Mouse (Mus musculus): ENCODE measurements around the gene Htr1b. TPM values are rescaled to one million over a fixed set of nuclear protein-coding genes. Genes with fewer than 3 reads are reported as not detected.

The Htr1b gene
- total and polyA plus RNA-seq, 3 experiments: 0.05 TPM; not detected in 2

DNA sequence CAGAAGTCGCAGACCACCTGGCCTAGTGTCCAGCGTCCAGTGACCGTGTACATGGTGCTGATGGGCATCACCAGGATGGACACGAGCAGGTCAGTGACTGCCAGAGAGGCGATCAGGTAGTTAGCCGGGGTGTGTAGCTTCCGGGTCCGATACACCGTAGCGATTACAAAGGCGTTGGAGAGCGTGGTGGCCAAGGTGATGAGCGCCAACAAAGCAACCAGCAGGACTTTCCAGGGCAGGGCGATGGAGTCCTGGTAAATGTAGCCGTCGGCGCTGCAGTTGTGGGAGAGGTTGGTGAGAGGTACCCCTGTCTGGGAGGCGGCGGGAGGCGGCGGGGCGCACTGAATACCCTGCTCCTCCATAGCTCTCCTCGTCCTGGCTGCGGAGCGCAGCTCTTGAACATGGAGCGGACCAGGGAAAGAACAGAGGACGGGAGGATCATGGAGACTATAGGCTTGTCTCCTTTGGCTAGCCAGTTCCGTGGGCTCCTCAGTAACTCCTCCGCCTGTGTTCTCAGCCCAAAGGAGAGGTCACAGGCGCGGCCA is 1.4 kb downstream of the Htr1b start:
- peaks cover 23% of the 10 kb centered on the region for H3K27me3 ChIP-seq (ENCODE audit: insufficient read depth, low read length)
- DNase-seq (ENCODE audit: low spot score) (no peak), ATAC-seq (ENCODE audit: extremely low read depth, insufficient number of reproducible peaks, low FRiP score, poor library complexity, severe bottlenecking) (no peak)
- peak overlapping the region; percentile 14 for H3K4me3 ChIP-seq (ENCODE audit: low read depth, low read length)
- TF ChIP-seq GATA2 (IDR thresholded peaks at IDR 0.05; ENCODE audit: borderline replicate concordance, low read depth, low read length): no peak
- TF ChIP-seq GATA1 (IDR thresholded peaks at IDR 0.05; ENCODE audit: borderline replicate concordance, low read length): no peak
- TF ChIP-seq POLR2AphosphoS5 (IDR thresholded peaks at IDR 0.05; ENCODE audit: insufficient replicate concordance, low read depth, low read length): no peak
- no peak for TF ChIP-seq TAL1 (conservative IDR thresholded peaks at IDR 0.05; ENCODE audit: low read depth, low read length)
- no peak for TF ChIP-seq CTCF (IDR thresholded peaks at IDR 0.05; ENCODE audit: low read depth, low read length)
- H3K9me3 ChIP-seq (replicated peaks): peaks cover 11% of the 10 kb centered on the region
- no peaks in the 10 kb centered on the region for H3K36me3 ChIP-seq (replicated peaks)
- no peaks in the 10 kb centered on the region for H3K4me1 ChIP-seq (ENCODE audit: insufficient read depth, low read depth, low read length)

DNA sequence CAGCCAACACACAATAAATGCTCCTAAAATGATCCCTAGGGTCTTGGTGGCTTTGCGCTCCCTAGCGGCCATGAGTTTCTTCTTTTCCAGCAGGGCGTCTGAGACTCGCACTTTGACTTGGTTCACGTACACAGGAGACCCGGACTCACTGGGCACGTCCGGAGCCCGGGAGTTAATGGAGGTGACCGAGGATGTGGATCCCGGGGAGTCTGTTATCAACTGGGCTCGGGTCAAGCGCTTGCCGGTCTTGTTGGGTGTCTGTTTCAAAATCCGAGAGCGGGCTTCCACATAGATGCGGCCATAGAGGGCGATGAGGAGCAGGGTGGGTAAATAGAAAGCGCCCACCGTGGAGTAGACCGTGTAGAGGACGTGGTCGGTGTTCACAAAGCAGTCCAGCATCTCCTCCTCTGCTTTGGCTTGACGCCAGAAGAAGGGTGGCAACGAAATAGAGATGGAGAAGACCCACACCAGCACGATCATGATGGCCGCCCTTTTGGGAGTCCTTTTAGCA is 2.0 kb downstream of the Htr1b start:
- Histone ChIP-seq H3K4me3 (ENCODE audit: low read depth, low read length) (no peak overlapping the region), H3K4me1 (ENCODE audit: insufficient read depth, low read depth, low read length) (no peaks in the 10 kb centered on the region), H3K36me3 (replicated peaks) (no peaks in the 10 kb centered on the region), H3K27me3 (ENCODE audit: insufficient read depth, low read length) (peaks cover 23% of the 10 kb centered on the region), H3K9me3 (replicated peaks) (peaks cover 11% of the 10 kb centered on the region)
- DNase-seq (ENCODE audit: low spot score) (no peak), ATAC-seq (ENCODE audit: extremely low read depth, insufficient number of reproducible peaks, low FRiP score, poor library complexity, severe bottlenecking) (no peak)
- TF ChIP-seq CTCF (IDR thresholded peaks at IDR 0.05; ENCODE audit: low read depth, low read length): no peak
- no peak for TF ChIP-seq TAL1 (conservative IDR thresholded peaks at IDR 0.05; ENCODE audit: low read depth, low read length)
- TF ChIP-seq GATA2 (IDR thresholded peaks at IDR 0.05; ENCODE audit: borderline replicate concordance, low read depth, low read length): no peak
- no peak for TF ChIP-seq GATA1 (IDR thresholded peaks at IDR 0.05; ENCODE audit: borderline replicate concordance, low read length)
- TF ChIP-seq POLR2AphosphoS5 (IDR thresholded peaks at IDR 0.05; ENCODE audit: insufficient replicate concordance, low read depth, low read length): no peak

DNA sequence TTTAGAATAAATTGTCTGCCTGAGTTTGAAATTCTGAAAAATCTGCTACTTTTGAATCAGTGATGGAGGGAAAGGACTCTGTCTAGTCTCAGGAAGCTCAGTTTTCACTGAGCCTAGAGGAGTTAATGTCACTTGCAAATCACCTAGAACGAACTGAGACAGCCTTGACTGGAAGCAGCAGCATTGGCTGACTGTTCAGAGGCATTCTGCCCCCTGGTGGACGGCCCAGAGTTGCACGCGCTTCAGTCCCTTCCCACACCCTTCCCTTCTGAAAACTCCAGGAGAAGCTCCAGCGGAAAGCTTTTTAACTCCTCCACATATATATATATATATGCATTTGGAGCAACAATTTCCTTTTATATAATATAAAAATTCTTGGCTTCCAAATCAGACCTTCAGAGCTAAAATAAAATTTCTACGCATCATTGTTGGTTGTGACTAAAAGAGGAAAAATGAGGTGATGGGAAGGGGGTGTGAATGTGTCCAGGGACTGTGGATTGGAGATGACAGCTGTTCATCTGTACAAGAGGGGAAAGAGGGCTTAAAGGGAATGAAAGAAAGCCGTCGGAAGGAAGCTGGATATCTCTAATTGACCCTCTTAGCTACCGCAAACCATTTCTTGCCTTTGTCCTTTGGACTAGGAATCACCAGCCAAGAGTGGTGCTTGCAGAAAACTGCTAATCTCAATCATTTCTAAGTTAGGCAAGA is 6.6 kb downstream of the Htr1b start:
- TF ChIP-seq CTCF (IDR thresholded peaks at IDR 0.05; ENCODE audit: low read depth, low read length): peak; percentile 55
- TF ChIP-seq GATA1 (IDR thresholded peaks at IDR 0.05; ENCODE audit: borderline replicate concordance, low read length): no peak
- ATAC-seq (ENCODE audit: extremely low read depth, insufficient number of reproducible peaks, low FRiP score, poor library complexity, severe bottlenecking) (peak; percentile 75), DNase-seq (ENCODE audit: low spot score) (no peak)
- Histone ChIP-seq H3K27me3 (ENCODE audit: insufficient read depth, low read length) (peaks cover 2% of the 10 kb centered on the region; the same call in 1 of the 2 replicates), H3K9me3 (replicated peaks) (peaks cover 4% of the 10 kb centered on the region), H3K4me1 (ENCODE audit: insufficient read depth, low read depth, low read length) (no peaks in the 10 kb centered on the region), H3K4me3 (ENCODE audit: low read depth, low read length) (no peak overlapping the region), H3K36me3 (replicated peaks) (no peaks in the 10 kb centered on the region)

DNA sequence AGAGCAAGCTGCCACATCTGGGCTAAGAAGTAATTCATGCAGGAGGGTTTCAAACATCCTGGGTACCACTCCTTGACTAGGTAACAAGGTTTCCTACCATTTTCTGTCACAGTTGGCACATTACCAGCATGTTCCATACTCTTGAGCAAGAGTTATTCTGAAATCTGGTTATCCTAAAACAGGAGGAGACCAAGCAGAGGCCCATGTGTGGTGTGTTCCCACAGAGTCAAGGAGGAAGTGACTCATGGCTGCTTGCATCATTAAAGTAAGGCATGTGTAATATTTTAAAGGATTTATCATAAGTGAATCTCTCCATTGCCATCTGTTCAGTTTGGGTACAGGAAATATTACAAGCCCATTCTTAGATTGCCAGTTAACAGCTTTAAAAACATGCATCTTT is 7.7 kb downstream of the Htr1b start:
- Histone ChIP-seq H3K27me3 (ENCODE audit: insufficient read depth, low read length) (no peaks in the 10 kb centered on the region), H3K36me3 (replicated peaks) (no peaks in the 10 kb centered on the region), H3K4me1 (ENCODE audit: insufficient read depth, low read depth, low read length) (no peaks in the 10 kb centered on the region), H3K4me3 (ENCODE audit: low read depth, low read length) (no peak overlapping the region), H3K9me3 (replicated peaks) (no peaks in the 10 kb centered on the region)
- no peak for ATAC-seq (ENCODE audit: extremely low read depth, insufficient number of reproducible peaks, low FRiP score, poor library complexity, severe bottlenecking)
- no peak for DNase-seq (ENCODE audit: low spot score)
- TF ChIP-seq GATA2 (IDR thresholded peaks at IDR 0.05; ENCODE audit: borderline replicate concordance, low read depth, low read length): no peak
- no peak for TF ChIP-seq TAL1 (conservative IDR thresholded peaks at IDR 0.05; ENCODE audit: low read depth, low read length)
- TF ChIP-seq GATA1 (IDR thresholded peaks at IDR 0.05; ENCODE audit: borderline replicate concordance, low read length): no peak
- TF ChIP-seq CTCF (IDR thresholded peaks at IDR 0.05; ENCODE audit: low read depth, low read length): no peak
- no peak for TF ChIP-seq POLR2AphosphoS5 (IDR thresholded peaks at IDR 0.05; ENCODE audit: insufficient replicate concordance, low read depth, low read length)

DNA sequence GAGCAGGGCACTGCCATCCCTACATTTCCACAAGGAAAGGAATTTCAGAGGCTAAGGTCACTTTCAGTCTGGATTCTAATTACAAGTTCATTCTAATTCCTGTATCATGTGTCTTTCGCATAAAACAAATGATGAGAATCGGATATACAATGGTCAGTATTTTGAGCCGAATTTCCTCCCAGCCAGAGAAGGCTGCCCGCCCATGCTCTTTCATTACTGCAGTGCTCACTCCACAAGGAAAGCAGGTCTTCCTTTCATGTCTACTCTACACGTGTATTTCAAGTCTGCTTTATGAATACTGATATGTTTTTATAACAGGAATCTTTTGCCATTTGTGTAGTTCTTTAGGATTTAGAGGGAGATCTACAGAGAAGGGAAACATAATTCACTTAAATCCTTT is 10.8 kb downstream of the Htr1b start:
- Histone ChIP-seq H3K36me3 (replicated peaks) (no peaks in the 10 kb centered on the region), H3K9me3 (replicated peaks) (no peaks in the 10 kb centered on the region), H3K4me3 (ENCODE audit: low read depth, low read length) (no peak overlapping the region), H3K4me1 (ENCODE audit: insufficient read depth, low read depth, low read length) (no peaks in the 10 kb centered on the region), H3K27me3 (ENCODE audit: insufficient read depth, low read length) (no peaks in the 10 kb centered on the region)
- DNase-seq (ENCODE audit: low spot score) (no peak), ATAC-seq (ENCODE audit: extremely low read depth, insufficient number of reproducible peaks, low FRiP score, poor library complexity, severe bottlenecking) (no peak)
- TF ChIP-seq POLR2AphosphoS5 (IDR thresholded peaks at IDR 0.05; ENCODE audit: insufficient replicate concordance, low read depth, low read length): no peak
- TF ChIP-seq GATA2 (IDR thresholded peaks at IDR 0.05; ENCODE audit: borderline replicate concordance, low read depth, low read length): no peak
- no peak for TF ChIP-seq GATA1 (IDR thresholded peaks at IDR 0.05; ENCODE audit: borderline replicate concordance, low read length)
- no peak for TF ChIP-seq TAL1 (conservative IDR thresholded peaks at IDR 0.05; ENCODE audit: low read depth, low read length)
- no peak for TF ChIP-seq CTCF (IDR thresholded peaks at IDR 0.05; ENCODE audit: low read depth, low read length)

DNA sequence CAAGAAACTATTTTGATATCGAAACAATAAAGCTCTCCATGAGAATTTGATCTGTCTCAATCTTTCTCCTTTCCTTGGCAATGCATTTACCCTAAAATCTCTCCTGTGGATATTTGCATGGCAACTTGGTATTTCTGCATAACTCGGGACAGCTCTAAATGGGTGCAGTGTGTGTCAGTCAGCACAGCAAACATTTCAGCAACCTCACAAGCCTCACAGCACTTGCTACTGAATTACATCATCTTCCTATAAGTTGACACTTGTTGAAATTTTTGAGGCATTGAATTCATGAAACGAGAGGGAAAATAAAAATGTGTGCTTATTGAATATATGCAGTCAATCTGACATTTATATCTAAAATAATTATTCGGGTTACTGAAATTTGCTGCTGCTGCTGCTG is 22.6 kb downstream of the Htr1b start:
- ATAC-seq (ENCODE audit: extremely low read depth, insufficient number of reproducible peaks, low FRiP score, poor library complexity, severe bottlenecking): no peak
- no peak overlapping the region for H3K4me3 ChIP-seq (ENCODE audit: low read depth, low read length)
- H3K4me1 ChIP-seq (ENCODE audit: insufficient read depth, low read depth, low read length): no peaks in the 10 kb centered on the region
- no peaks in the 10 kb centered on the region for H3K27me3 ChIP-seq (ENCODE audit: insufficient read depth, low read length)
- H3K9me3 ChIP-seq (replicated peaks): no peaks in the 10 kb centered on the region
- no peak for TF ChIP-seq GATA2 (IDR thresholded peaks at IDR 0.05; ENCODE audit: borderline replicate concordance, low read depth, low read length)
- no peak for TF ChIP-seq CTCF (IDR thresholded peaks at IDR 0.05; ENCODE audit: low read depth, low read length)
- no peak for TF ChIP-seq POLR2AphosphoS5 (IDR thresholded peaks at IDR 0.05; ENCODE audit: insufficient replicate concordance, low read depth, low read length)
- no peak for TF ChIP-seq GATA1 (IDR thresholded peaks at IDR 0.05; ENCODE audit: borderline replicate concordance, low read length)
- no peak for TF ChIP-seq TAL1 (conservative IDR thresholded peaks at IDR 0.05; ENCODE audit: low read depth, low read length)
- no peaks in the 10 kb centered on the region for H3K36me3 ChIP-seq (replicated peaks)
- no peak for DNase-seq (ENCODE audit: low spot score)

Other genes with a start within 250 kb of the Htr1b start
- gene Mei4, start 229.8 kb upstream of the Htr1b start, total RNA-seq (2014; fragmentation: Nextera tagmentation): 3.6 and 4.6 TPM in 2 replicates
- 1.8 and 2.1 TPM in 2 replicates for gene Mei4, start 229.8 kb upstream of the Htr1b start, total RNA-seq (2017)
- gene Mei4, start 229.8 kb upstream of the Htr1b start, polyA plus RNA-seq (2012): 0.31 and 0.51 TPM in 2 replicates

Measured in G1E (cell line).